Mouse (Mus musculus) kidney, embryonic 14.5 days (tissue): ENCODE data around the gene Unc119. TPM values are rescaled to one million over a fixed set of nuclear protein-coding genes. Genes with fewer than 3 reads are reported as not detected.

Experiments
- ATAC-seq: fragments of 200-750 bp; cut with Nextera tagmentation; 2 replicates; pipeline ENCODE4 v1.8.0; 2017; ENCODE audit warnings: moderate number of reproducible peaks, mild to moderate bottlenecking, moderate TSS enrichment, moderate library complexity; ENCODE audit not compliant: low FRiP score, low TSS enrichment
- H3K27ac ChIP-seq: fragments of 300-500 bp; sonication (generic); 2 replicates; pipeline ENCODE4 v1.5.1; 2014; ENCODE audit warnings: low read depth, mild to moderate bottlenecking, low read length, moderate library complexity, mixed read lengths
- H3K27me3 ChIP-seq: fragments of 300-500 bp; sonication (generic); 2 replicates; pipeline ENCODE4 v1.6.1; 2014; ENCODE audit warnings: mild to moderate bottlenecking, low read length; ENCODE audit not compliant: control insufficient read depth, insufficient read depth
- H3K36me3 ChIP-seq: fragments of 300-500 bp; sonication (generic); 2 replicates; pipeline ENCODE4 v1.6.1; 2014; ENCODE audit warnings: low read length, mixed read lengths; ENCODE audit not compliant: control insufficient read depth, insufficient read depth
- H3K4me1 ChIP-seq: fragments of 300-500 bp; sonication (generic); 2 replicates; pipeline ENCODE4 v1.6.1; 2014; ENCODE audit warnings: low read length, mixed read lengths; ENCODE audit not compliant: control insufficient read depth, insufficient read depth
- H3K4me2 ChIP-seq: fragments of 300-500 bp; sonication (generic); replicated peaks from 2 replicates; pipeline ENCODE4 v1.6.1; 2014; ENCODE audit warnings: low read depth, mild to moderate bottlenecking, low read length
- H3K4me3 ChIP-seq: fragments of 300-500 bp; sonication (generic); 2 replicates; pipeline ENCODE4 v1.5.1; 2014; ENCODE audit warnings: mild to moderate bottlenecking, low read length
- H3K9ac ChIP-seq: fragments of 300-500 bp; sonication (generic); 2 replicates; pipeline ENCODE4 v1.6.1; 2014; ENCODE audit warnings: low read depth, mild to moderate bottlenecking, low read length, moderate library complexity
- H3K9me3 ChIP-seq: fragments of 300-500 bp; sonication (generic); 2 replicates; pipeline ENCODE4 v1.6.1; 2016; ENCODE audit warnings: low read length; ENCODE audit not compliant: control insufficient read depth
- WGBS: fragments of 180-500 bp; shearing (Covaris S2); extraction: QIAGEN DNeasy Blood & Tissue Kit; methylation state at CpG from one replicate; pipeline ENCODE4 v1.1.7; 2014; 5-methylcytosine and 5-hydroxymethylcytosine counted together
- polyA plus RNA-seq: library from polyadenylated mRNA; unstranded; fragments of >200 nt; fragmentation: Nextera tagmentation; extraction: Ambion mirVana; gene quantifications from 2 replicates; pipeline ENCODE4 v1.2.1, GENCODE M21; 2014

Gene Unc119
- polyA plus RNA-seq, 1 experiment from 2014 or later, result 49.6 TPM

DNA sequence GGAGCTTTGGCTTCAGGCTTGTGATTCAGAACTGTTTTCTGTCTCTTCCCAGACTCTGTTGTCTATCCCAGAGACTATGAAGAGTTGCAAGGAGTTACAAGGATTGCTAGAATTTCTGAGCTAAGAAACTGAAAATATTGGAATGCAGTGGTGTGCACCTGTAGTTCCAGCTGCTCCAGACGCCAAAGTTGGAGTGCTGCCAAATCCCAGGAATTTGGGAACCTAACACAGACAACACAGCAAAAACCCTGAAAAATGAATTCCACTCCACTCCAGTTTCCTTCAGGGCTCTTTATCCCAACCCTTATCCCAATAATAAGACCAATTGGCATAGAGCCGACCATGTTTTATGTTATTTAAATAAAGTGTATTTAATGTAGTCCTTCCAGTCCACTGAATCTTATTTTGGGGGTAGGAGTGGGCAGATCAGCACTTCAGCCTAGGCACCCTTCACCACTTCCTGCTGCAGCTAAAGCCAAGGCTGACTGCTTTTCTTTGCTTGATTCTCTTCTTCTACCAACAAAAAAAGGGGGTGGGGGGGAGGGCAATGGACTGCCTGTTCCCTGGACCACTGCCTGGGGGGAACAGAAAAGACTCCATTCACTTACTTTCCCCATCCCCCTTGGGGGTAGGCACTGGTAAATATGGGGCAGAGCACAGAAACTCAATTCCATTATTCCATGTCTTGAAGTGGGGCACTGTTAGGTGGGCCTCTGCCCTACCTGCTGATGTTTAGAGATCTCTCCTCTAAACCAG is 21.0 kb upstream of the Unc119 start:
- Histone ChIP-seq H3K36me3 (peaks cover 46% of the 10 kb centered on the region), H3K9me3 (no peaks in the 10 kb centered on the region), H3K27ac (no peak overlapping the region; the same call in 1 of the 2 replicates), H3K4me1 (0 out of 2 replicates have a peak, but pooled peaks cover 4% of the 10 kb centered on the region), H3K4me3 (no peak overlapping the region), H3K4me2 (peak overlapping the region; percentile 34; the same call in 1 of the 2 replicates), H3K9ac (no peak overlapping the region), H3K27me3 (no peaks in the 10 kb centered on the region)
- WGBS, result 68% methylated on average over 2 of the region's 2 CpGs
- no peak; the same call in 1 of the 2 replicates for ATAC-seq

DNA sequence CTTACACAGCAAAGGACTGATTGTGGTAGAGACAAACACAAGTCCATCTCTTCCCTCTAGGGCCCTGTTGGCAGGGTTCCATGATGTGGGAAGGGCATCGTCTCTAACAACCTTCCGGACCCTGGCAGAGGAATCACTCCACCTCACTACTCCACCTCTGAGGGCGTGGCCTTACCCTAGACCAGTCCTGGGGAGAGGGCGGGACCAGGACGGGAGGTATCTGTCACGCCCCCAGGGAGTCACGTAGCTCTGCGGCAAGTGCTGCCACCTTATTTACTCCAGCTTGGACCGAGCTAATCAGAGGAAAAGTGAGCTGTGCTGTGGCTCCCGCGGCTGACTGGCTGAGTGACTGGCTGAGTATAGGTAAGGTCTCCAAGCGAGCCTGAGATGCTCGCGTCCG is 20.4 kb upstream of the Unc119 start, which contains the start of gene Aldoc:
Gene Aldoc, plus strand, starts transcription at position 109 of the 400 bp plus-strand sequence.
- Histone ChIP-seq H3K27me3 (no peaks in the 10 kb centered on the region), H3K4me2 (peak within 1 kb of the TSS; percentile 34), H3K4me3 (peak within 1 kb of the TSS; percentile 16; the same call in 1 of the 2 replicates), H3K4me1 (0 out of 2 replicates have a peak, but pooled peaks cover 4% of the 10 kb centered on the region), H3K9ac (0 out of 2 replicates have a peak within 1 kb of the TSS, but pooled peaks have one; percentile 12), H3K36me3 (peaks cover 40% of the 10 kb centered on the region), H3K27ac (no peak within 1 kb of the TSS; the same call in 1 of the 2 replicates), H3K9me3 (no peaks in the 10 kb centered on the region)
- peak; percentile 94 for ATAC-seq
- 5% methylated on average over 15 of the region's 15 CpGs for WGBS

DNA sequence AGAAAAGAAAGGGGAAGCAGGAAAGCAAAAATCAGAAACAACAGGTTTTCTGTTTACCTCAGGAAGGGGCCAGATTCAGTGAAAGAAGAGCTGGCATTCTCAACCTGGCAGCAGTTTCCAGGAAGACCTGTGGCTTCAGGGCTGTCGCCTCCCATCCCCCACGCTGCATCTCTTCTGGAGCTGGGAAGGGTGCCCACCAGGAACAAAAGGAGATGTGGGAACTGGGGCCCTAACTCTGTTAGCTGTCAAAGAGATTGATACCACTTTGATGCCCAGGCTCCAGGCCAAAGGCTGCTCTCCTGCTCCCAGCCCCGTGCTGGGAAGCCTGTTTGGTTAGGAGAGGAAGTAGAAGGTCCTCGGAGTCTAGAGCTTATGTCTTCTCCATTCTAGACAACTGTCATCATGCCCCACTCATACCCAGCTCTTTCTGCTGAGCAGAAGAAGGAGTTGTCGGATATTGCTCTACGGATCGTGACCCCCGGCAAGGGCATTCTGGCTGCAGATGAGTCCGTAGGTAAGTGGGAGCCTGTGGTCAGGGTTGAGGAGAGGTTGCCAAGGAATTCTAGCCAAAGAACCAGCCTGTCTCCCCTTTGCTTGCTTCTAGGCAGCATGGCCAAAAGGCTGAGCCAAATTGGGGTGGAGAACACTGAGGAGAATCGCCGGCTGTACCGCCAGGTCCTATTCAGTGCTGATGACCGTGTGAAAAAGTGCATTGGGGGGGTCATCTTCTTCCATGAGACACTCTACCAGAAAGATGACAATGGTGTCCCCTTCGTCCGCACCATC is 19.1 kb upstream of the Unc119 start:
- Histone ChIP-seq H3K9me3 (no peaks in the 10 kb centered on the region), H3K27me3 (no peaks in the 10 kb centered on the region), H3K27ac (no peak overlapping the region), H3K9ac (no peak overlapping the region), H3K4me1 (peaks cover 10% of the 10 kb centered on the region; the same call in 1 of the 2 replicates), H3K4me3 (no peak overlapping the region), H3K36me3 (peaks cover 27% of the 10 kb centered on the region), H3K4me2 (no peak overlapping the region)
- no peak for ATAC-seq
- WGBS, result 87% methylated on average over 15 of the region's 15 CpGs

DNA sequence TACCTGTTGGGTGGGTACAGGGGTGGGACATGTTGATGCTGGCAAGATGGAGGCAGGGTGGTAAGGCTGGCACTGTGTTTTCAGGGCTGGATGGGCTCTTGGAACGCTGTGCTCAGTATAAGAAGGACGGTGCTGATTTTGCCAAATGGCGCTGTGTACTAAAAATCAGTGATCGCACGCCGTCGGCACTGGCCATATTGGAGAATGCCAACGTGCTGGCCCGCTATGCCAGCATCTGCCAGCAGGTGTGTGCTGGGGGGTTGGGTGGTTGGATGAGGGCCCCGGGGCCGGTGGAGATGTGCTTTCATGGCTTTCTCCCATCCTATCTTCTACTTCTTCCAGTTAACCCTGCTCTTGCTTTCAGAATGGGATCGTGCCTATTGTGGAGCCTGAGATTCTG is 18.3 kb upstream of the Unc119 start:
- Histone ChIP-seq H3K4me1 (peaks cover 12% of the 10 kb centered on the region; the same call in 1 of the 2 replicates), H3K9me3 (no peaks in the 10 kb centered on the region), H3K36me3 (peaks cover 21% of the 10 kb centered on the region), H3K27me3 (no peaks in the 10 kb centered on the region), H3K9ac (no peak overlapping the region), H3K4me2 (no peak overlapping the region), H3K27ac (no peak overlapping the region), H3K4me3 (no peak overlapping the region)
- ATAC-seq, result no peak
- 94% methylated on average over 12 of the region's 12 CpGs for WGBS

DNA sequence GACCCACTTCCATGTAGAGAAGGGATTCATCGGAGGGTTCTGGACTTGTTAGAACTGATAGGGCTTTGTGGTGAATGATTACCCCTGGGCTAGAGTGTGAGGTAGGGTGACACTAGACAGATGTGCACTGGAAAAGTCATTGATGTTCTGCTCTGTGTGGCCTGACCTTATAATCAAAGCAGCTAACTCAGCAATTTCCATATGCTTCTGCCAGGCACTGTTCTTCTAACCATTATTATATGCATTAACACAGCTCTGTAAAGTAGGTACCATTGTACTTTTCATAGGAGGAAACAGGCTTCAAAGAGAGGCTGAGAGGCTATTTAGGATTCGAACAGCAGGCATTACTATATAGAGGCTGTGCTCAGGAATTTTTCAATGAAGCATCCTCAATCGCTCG is 16.1 kb upstream of the Unc119 start:
- 91% methylated on average over 4 of the region's 4 CpGs for WGBS

DNA sequence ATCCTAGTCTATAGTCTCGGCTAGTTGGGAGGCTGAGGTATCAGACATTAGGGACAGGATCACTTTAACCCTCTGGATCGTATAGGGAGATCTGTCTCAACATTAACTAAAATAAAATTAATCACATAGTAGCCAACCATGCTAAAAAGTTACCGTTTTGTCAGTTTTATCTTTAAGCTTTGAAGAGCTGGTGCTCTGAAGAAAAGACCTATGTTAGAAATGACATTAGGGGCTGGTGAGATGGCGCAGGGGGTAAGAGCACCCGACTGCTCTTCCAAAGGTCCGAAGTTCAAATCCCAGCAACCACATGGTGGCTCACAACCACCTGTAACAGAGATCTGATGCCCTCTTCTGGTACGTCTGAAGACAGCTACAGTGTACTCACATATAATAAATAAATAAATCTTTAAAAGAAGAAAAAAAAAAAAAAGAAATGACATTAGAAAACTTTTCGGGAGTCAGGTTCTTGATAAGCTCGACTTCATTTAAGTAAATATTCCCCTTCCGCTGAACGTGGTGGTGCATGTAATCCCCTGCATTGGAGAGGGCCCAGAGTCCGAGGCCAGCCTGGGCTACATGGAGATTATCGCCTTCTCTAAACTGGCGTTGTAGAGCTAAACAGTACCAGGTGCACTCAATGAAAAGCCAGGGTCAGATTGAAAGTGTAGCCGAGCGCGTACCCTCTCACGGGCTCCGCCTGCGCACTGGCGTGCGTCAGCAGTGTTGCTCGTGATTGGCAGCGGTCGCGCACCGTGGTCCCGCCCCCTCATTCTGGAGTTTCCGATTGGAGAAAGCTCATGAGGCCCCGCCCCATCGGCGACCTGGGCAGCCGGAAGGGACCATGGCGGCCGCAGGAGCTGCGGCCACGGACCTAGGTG is 15.4 kb upstream of the Unc119 start, which contains the start of gene Pigs:
Gene Pigs, plus strand, starts transcription at position 782 of the 878 bp plus-strand sequence.
- no peaks in the 10 kb centered on the region for H3K9me3 ChIP-seq
- peak within 1 kb of the TSS; percentile 91 for H3K4me3 ChIP-seq
- WGBS, result 14% methylated on average over 36 of the region's 37 CpGs
- H3K27ac ChIP-seq, result no peak within 1 kb of the TSS; the same call in 1 of the 2 replicates
- no peaks in the 10 kb centered on the region for H3K27me3 ChIP-seq
- peak within 1 kb of the TSS; percentile 91 for H3K4me2 ChIP-seq
- ATAC-seq, result peak; percentile 93
- H3K36me3 ChIP-seq, result no peaks in the 10 kb centered on the region
- H3K9ac ChIP-seq, result peak within 1 kb of the TSS; percentile 85
- peaks cover 8% of the 10 kb centered on the region; the same call in 1 of the 2 replicates for H3K4me1 ChIP-seq

More for the DNA sequence above, 16.1 kb upstream of the Unc119 start:
- H3K36me3 ChIP-seq, result 0 out of 2 replicates have a peak, but pooled peaks cover 3% of the 10 kb centered on the region
- H3K4me3 ChIP-seq, result no peak overlapping the region
- no peak overlapping the region for H3K9ac ChIP-seq
- no peaks in the 10 kb centered on the region for H3K9me3 ChIP-seq
- no peak overlapping the region for H3K4me2 ChIP-seq
- ATAC-seq, result no peak
- no peaks in the 10 kb centered on the region for H3K27me3 ChIP-seq
- H3K4me1 ChIP-seq, result peaks cover 12% of the 10 kb centered on the region; the same call in 1 of the 2 replicates
- no peak overlapping the region for H3K27ac ChIP-seq

DNA sequence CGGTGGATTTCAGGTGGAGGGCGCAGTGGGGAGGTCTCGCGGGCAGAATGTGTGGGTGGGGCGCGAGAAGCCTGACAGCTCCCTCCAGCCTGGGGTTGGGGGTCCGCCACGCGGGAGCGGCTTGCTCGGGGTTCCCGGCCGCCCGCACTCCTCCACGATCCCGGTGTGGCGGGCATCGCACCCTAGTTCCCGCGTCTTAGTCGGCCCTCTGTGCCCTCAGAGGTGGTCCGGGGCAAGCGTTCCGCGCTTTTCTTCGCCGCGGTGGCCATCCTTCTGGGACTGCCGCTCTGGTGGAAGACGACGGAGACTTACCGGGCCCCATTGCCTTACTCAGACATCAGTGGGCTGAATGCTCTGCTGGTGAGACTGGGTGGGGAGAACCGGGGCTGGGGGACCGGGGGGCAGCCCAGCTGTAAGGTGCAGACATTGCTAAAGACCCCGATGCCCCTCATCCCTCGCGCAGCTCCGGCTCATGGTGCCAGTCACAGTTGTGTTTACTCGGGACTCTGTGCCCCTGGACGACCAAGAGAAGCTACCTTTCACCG is 14.7 kb upstream of the Unc119 start:
- H3K4me2 ChIP-seq, result peak overlapping the region; percentile 91
- peak overlapping the region; percentile 91 for H3K4me3 ChIP-seq
- peak; percentile 74 for ATAC-seq
- WGBS, result under 1% methylated on average over 38 of the region's 41 CpGs
- H3K36me3 ChIP-seq, result peaks cover 6% of the 10 kb centered on the region
- H3K27ac ChIP-seq, result no peak overlapping the region
- H3K27me3 ChIP-seq, result no peaks in the 10 kb centered on the region
- H3K9ac ChIP-seq, result peak overlapping the region; percentile 85
- H3K9me3 ChIP-seq, result no peaks in the 10 kb centered on the region
- peaks cover 8% of the 10 kb centered on the region; the same call in 1 of the 2 replicates for H3K4me1 ChIP-seq

DNA sequence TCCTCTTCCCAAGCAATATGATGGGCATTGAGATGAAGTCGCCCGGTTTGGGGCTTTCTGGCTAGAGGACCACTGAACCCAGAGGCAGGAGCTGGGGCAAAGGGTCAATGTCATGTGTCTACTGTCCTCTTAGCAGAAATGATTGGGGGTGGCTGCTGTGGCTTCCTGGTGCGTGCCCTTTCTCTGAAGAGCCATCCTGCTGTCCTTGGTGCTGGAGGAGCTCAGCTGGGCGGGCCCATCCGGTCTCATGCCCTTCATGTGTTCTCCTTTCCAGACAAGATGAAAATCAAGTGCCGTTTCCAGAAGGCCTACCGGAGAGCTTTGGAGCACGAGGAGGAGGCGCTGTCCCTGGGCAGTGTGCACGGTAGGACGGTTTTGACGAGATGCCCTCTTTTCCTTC is 10.6 kb upstream of the Unc119 start:
- WGBS, result 90% methylated on average over 12 of the region's 12 CpGs
- Histone ChIP-seq H3K36me3 (peaks cover 24% of the 10 kb centered on the region), H3K4me3 (no peak overlapping the region), H3K27ac (no peak overlapping the region), H3K27me3 (no peaks in the 10 kb centered on the region), H3K4me2 (no peak overlapping the region), H3K9ac (no peak overlapping the region), H3K9me3 (no peaks in the 10 kb centered on the region; the same call in 1 of the 2 replicates), H3K4me1 (peaks cover 8% of the 10 kb centered on the region; the same call in 1 of the 2 replicates)
- ATAC-seq, result no peak
